Mouse (Mus musculus) olfactory bulb, adult 2 months (tissue): Measurements from ENCODE around the gene Ubap2.

Experiments
- CTCF ChIP-seq: fragments of 200-500 bp; IDR thresholded peaks from 2 replicates; pipeline ENCODE4 v1.5.1; 2012; ENCODE audit warnings: low read depth, mild to moderate bottlenecking, low read length, moderate library complexity; ENCODE audit not compliant: insufficient read depth
- POLR2A ChIP-seq: fragments of 200-500 bp; IDR thresholded peaks from 2 replicates; pipeline ENCODE4 v1.6.1; 2012; ENCODE audit warnings: mild to moderate bottlenecking, low read depth, low read length, moderate library complexity; ENCODE audit not compliant: insufficient read depth

DNA sequence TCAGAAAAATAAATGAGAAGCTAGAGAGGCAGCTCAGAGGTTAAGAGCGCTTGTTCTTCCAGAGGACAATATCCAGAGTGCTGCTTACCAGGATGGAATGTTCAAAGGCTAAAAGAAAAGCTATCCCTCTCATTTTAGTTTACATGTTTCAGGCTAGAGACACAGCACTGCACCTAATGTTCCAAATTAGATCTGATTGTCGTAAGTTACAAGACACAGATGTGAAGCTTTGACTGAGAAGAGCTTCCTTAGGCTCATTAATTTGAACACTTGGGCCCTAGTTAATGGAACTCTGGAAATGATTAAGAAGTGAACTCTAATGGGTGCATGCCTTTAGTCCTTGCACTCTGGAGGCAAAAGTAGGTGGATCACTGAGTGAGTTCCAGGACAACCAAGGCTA, 21.2 kb downstream of the Ubap2 start:
- TF ChIP-seq POLR2A, result no peak
- no peak for TF ChIP-seq CTCF
